Mouse (Mus musculus): ENCODE measurements around the gene Apom. TPM values are rescaled to one million over a fixed set of nuclear protein-coding genes. Genes with fewer than 3 reads are reported as not detected.

Gene Apom
- total and polyA plus RNA-seq, 3 experiments, result 0.15 to 0.79 TPM; not detected in 1

DNA sequence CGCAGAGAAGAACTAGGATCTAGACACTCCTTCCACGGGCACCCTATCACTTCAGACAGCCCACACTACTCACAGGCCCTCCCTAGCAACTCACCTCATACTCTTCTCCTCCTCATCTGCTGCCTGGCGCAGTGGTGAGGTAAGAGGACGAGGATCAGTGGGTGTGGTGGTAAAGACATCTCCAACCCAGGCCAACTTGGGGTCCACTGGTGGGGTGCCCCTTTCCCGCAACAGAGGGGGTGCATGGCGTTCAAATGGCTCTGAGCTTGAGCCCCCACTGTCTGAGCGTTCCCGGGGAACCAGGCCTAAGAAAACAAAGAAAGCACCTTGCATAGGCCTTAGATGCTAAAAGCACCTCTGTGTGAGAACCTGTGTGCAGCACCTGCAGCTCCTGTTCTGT, 25.4 kb upstream of the Apom start:
- DNase-seq (ENCODE audit: low read depth, low spot score), result no peak
- TF ChIP-seq CHD1 (IDR thresholded peaks at IDR 0.05; ENCODE audit: low read depth, low read length) (no peak), E2F4 (IDR thresholded peaks at IDR 0.05; ENCODE audit: borderline replicate concordance, low read depth, low read length) (no peak), NRF1 (IDR thresholded peaks at IDR 0.05; ENCODE audit: insufficient read depth, low read depth, low read length, poor library complexity, severe bottlenecking) (no peak)
- Histone ChIP-seq H3K9ac (ENCODE audit: control insufficient read depth, low read depth, low read length, poor library complexity, severe bottlenecking) (no peak overlapping the region), H3K4me3 (ENCODE audit: control insufficient read depth in 1 of 2, insufficient read depth in 1 of 2, low read depth in 2 of 2, low read length in 2 of 2) (no peak overlapping the region), H3K79me2 (ENCODE audit: control insufficient read depth, insufficient read depth, low read length, poor library complexity) (peaks cover 49% of the 10 kb centered on the region), H3K9me3 (replicated peaks; ENCODE audit: insufficient read depth, low read length) (no peaks in the 10 kb centered on the region), H3K27ac (ENCODE audit: control insufficient read depth, low read depth, low read length) (no peak overlapping the region), H3K27me3 (ENCODE audit: control insufficient read depth in 1 of 2, insufficient read depth in 2 of 2, low read length in 2 of 2) (no peaks in the 10 kb centered on the region), H3K36me3 (ENCODE audit: control insufficient read depth in 1 of 2, insufficient read depth in 2 of 2, low read length in 2 of 2) (peaks cover 5 to 40% of the 10 kb centered on the region in 2 experiments), H3K4me1 (ENCODE audit: control insufficient read depth in 1 of 2, insufficient read depth in 2 of 2, low read length in 2 of 2) (no peaks in the 10 kb centered on the region)

DNA sequence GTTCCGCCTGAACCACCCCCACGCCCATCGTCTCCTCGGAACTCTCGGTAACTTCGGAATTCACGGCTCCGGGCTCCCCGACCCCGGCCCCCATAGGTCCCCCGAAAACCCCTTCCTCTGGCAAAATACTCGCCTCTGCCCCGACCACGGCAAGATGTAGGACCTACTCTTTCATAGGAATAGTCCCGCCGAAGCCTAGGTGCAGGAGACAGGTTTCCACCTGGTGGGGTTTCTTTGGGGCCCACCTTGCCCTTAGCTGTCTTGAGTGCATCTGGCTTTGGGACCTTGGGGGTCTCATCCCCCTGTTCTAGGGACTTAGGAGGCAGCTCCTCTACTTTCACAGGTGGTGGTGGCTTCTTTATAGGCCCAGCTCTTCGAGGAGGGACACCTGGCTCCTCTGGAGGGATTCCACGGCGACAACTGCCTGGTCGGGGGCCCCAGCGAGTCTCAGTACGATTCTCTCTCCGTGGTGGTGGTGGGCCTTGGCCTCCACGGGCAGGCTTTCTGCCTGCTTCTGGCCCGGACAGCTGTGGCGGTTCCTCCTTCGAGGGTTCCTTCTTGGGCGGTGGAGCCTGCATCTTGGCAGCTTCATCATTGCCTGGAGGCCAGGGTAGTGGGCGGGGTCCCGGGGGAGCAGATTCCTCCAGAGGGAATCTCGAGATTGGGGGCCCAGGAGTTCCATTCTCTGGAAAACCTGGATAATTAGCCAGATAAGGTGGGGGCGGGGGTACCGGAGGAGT, 24.8 kb upstream of the Apom start:
- Histone ChIP-seq H3K9me3 (replicated peaks; ENCODE audit: insufficient read depth, low read length) (no peaks in the 10 kb centered on the region), H3K36me3 (ENCODE audit: control insufficient read depth in 1 of 2, insufficient read depth in 2 of 2, low read length in 2 of 2) (peaks cover 4 to 37% of the 10 kb centered on the region in 2 experiments; a peak in 3 of 4 replicates), H3K79me2 (ENCODE audit: control insufficient read depth, insufficient read depth, low read length, poor library complexity) (peaks cover 44% of the 10 kb centered on the region), H3K4me1 (ENCODE audit: control insufficient read depth in 1 of 2, insufficient read depth in 2 of 2, low read length in 2 of 2) (no peaks in the 10 kb centered on the region), H3K27ac (ENCODE audit: control insufficient read depth, low read depth, low read length) (no peak overlapping the region), H3K4me3 (ENCODE audit: control insufficient read depth in 1 of 2, insufficient read depth in 1 of 2, low read depth in 2 of 2, low read length in 2 of 2) (no peak overlapping the region), H3K9ac (ENCODE audit: control insufficient read depth, low read depth, low read length, poor library complexity, severe bottlenecking) (no peak overlapping the region), H3K27me3 (ENCODE audit: control insufficient read depth in 1 of 2, insufficient read depth in 2 of 2, low read length in 2 of 2) (no peaks in the 10 kb centered on the region)
- DNase-seq (ENCODE audit: low read depth, low spot score), result no peak
- TF ChIP-seq ETS1 (IDR thresholded peaks at IDR 0.05; ENCODE audit: low read depth, low read length) (no peak), ZMIZ1 (IDR thresholded peaks at IDR 0.05; ENCODE audit: low read depth, low read length) (no peak), MYB (IDR thresholded peaks at IDR 0.05; ENCODE audit: low read depth, low read length) (no peak), SMC3 (IDR thresholded peaks at IDR 0.05; ENCODE audit: low read depth, low read length) (no peak), MAZ (IDR thresholded peaks at IDR 0.05; ENCODE audit: low read depth, low read length) (no peak), E2F4 (IDR thresholded peaks at IDR 0.05; ENCODE audit: borderline replicate concordance, low read depth, low read length) (no peak), SIN3A (IDR thresholded peaks at IDR 0.05; ENCODE audit: low read length) (no peak), MXI1 (IDR thresholded peaks at IDR 0.05; ENCODE audit: low read depth, low read length) (no peak), USF1 (IDR thresholded peaks at IDR 0.05; ENCODE audit: low read depth, low read length) (no peak), BHLHE40 (IDR thresholded peaks at IDR 0.05; ENCODE audit: borderline replicate concordance, low read depth, low read length) (no peak), MEF2A (IDR thresholded peaks at IDR 0.05; ENCODE audit: extremely low read depth, insufficient replicate concordance, low read depth, low read length, poor library complexity, severe bottlenecking) (no peak), MAX (IDR thresholded peaks at IDR 0.05; ENCODE audit: low read length) (no peak), ZKSCAN1 (IDR thresholded peaks at IDR 0.05; ENCODE audit: low read depth, low read length) (no peak)
